Mouse (Mus musculus) embryonic fibroblast, embryonic 13.5 days (primary cell): ENCODE results near the gene Phf6.

ENCODE experiments used
- CTCF ChIP-seq: IDR thresholded peaks from 2 replicates; pipeline ENCODE4 v1.5.1; 2011; ENCODE audit warnings: mild to moderate bottlenecking, control low read depth, low read length, moderate library complexity, borderline replicate concordance; ENCODE audit not compliant: insufficient read depth
- POLR2A ChIP-seq: IDR thresholded peaks from 2 replicates; pipeline ENCODE4 v1.6.1; 2011; ENCODE audit warnings: low read depth, mild to moderate bottlenecking, control low read depth, low read length, moderate library complexity

DNA sequence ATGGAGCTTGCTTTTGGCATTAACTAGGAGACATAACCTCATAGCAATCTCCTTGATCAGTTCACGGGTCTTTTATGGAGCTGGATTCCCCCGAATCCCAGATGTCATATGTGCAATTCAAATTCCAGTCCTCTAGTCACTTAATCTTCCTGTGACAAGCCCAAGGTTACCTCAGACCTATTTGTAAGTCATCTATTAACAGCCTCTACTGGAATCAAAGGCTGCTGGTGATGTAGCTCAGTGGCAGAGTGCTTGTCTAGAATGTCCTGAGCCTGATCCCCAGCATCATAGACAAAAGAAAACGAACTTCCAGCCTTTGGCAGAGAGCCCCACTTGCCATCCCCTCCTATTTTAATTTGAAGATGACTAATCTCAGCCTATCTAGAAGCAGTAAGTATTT, 69.3 kb downstream of the Phf6 start:
- TF ChIP-seq CTCF: no peak
- no peak for TF ChIP-seq POLR2A
